Mouse (Mus musculus): ENCODE data around the gene Gm20388.
A peak's percentile ranks its signal among the peaks of the same experiment; 100 is the strongest.

Gene Gm20388

GRCm38 (mm10) chr8:120426105-120426504, 515.5 kb downstream of the Gm20388 start:
- DNase-seq: no peak

GRCm38 (mm10) chr8:120426622-120427385, 516.2 kb downstream of the Gm20388 start:
- peak; percentile 74 for DNase-seq

GRCm38 (mm10) chr8:120428492-120428891, 517.9 kb downstream of the Gm20388 start:
- DNase-seq: no peak

GRCm38 (mm10) chr8:120429116-120429515, 518.5 kb downstream of the Gm20388 start:
- DNase-seq: no peak

DNA sequence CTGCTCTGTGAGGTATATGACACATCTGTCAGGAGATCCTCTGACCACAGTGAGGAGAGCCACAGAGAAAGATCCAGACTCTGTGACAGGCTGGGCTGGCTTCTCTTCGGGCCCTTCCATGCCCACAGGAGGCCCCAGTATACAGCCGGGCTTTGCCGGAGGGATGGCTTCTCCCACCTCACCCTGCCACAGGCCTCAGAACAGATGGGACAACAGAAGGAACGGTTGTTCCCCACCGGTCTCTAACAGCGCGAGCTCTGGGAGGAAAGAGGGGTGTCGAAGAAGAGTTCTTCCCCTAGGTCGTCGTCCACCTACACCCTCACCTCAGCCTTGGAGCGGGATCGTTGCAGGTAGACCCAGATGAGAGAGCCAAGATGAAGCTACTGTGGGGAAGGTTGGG, 520.4 kb downstream of the Gm20388 start:
- DNase-seq: no peak

DNA sequence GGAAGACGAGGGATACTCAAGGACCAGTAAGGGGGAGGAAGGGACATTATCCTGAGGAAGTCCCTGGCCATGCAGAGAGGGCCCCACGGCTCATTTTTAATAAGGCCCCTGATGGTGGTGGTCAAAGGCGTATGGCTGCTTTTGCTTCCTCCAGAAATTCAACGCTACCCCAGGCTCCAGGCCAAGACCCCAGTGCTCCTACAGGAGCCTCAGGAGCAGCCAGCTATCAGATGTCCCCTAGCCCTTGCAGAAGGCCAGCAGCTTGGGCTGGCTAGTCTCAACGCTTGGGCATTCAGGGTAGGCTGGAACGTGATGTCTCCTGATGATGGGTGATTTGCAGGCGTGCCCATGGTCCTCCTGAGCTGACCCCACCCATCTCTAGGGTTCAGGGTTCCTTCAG, 521.8 kb downstream of the Gm20388 start:
- DNase-seq: no peak

DNA sequence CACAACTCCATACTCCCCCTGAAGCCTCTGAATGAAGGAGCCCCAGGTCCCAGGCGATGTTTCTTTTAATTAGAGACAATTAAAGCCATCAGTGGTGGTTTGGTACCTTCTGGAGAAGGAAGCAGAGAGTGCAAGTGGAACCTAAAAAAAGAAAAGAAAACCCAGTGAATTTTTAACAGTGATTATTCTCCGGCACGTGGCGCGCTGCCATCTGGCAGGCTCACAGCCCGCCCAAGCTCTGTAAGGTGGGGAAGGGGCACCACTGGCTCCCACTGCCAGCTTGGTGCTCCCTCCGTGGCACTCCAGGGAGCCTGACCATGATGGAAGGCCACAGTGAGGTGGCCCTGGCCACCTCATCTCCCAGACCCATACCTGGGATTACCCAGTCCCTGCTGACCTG, 522.5 kb downstream of the Gm20388 start:
- DNase-seq: no peak

GRCm38 (mm10) chr8:120433734-120434133, 523.1 kb downstream of the Gm20388 start:
- no peak for DNase-seq

DNA sequence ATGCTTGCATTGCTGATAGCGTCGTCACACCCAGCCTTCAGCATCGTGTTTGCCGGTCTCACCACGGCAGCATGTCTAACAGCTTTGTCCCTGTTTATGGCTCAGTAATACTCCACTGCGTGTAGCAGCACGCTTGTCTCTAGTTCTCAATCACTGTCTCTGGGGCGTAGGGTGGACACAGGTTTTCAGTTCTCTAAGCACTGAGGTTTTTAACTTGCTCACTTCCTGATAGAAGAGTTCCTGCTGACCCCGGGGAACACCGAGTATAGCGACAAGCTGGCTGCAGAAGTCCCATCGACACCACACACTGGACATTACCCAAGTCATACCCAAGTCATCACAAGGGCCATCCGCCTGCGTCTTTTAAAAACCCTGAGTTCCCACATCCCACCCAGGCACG, 525.1 kb downstream of the Gm20388 start:
- DNase-seq: no peak

DNA sequence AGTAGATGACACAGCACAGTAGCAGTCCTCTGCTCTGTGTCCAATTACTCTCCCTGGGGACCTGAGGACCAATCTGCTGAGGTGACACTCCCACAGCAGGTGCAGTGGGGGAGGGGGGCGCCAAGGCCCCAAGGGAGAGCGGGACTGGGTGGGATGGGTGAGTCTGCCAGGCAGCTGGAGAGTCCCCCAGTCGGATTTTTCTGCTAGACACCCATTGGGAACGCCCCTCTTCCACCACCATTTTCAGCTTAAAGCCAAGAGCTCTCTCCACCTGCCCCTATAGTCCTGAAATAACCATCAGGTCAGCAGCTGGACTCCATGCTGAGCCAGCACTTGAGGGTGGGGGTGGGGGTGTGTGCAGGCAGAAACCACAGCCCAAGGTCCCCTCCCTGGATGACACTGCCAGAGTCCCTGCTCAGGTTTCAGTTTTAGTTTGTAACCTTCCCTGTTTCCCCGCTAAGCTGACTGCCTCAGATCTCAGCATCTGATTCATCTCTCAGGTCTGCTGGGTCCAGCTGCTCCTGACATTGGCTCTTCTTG, 525.9 kb downstream of the Gm20388 start:
- no peak for DNase-seq

DNA sequence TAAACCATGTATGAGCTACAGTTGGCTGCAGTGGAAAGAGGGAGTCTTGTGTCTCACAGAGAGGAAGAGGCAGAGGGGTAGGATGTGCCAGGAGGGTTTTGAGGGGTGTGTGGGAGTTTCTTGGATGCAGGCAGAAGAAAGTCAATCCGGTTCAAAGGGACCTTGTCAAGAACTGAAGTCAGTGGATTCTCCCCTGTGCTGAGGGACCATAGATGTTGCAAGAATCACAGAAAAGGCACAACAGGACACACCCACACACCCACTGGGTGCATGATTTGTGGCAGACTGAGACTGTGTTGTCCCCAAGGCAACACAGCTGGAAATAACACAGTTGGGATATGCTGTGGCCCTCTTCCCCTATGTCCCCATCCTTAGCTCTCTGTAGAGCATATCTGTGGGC, 526.6 kb downstream of the Gm20388 start:
- DNase-seq: no peak

GRCm38 (mm10) chr8:120437666-120438395, 527.2 kb downstream of the Gm20388 start:
- DNase-seq: peak; percentile 49

GRCm38 (mm10) chr8:120439309-120439708, 528.7 kb downstream of the Gm20388 start:
- no peak for DNase-seq

GRCm38 (mm10) chr8:120440739-120441138, 530.1 kb downstream of the Gm20388 start:
- DNase-seq: no peak

DNA sequence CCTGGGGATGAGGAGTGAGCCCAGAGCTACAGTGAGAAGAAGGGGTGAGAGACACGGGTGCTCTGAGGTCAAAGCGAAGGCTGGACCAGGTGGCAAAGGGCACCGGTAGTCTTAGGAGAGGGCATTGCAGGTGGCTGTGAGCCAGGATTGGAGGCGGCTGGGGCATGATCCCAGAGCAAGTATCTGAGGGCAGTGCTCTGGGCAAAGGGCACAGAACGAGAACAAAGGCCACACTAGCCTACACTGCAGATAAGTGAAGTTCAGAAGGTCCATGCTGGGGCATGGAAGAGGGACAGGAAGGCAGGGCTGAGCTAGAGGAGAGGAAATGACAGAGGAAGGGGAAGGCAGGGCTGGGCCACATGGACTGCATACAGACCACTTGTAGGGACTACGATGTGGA, 531.0 kb downstream of the Gm20388 start:
- no peak for DNase-seq

- DNase-seq: peak; percentile 51
These were observed 531.8 kb downstream of the Gm20388 start for GRCm38 (mm10) chr8:120442306-120443003.

- DNase-seq: no peak
These were observed 534.6 kb downstream of the Gm20388 start for GRCm38 (mm10) chr8:120445249-120445648.

GRCm38 (mm10) chr8:120448131-120448530, 537.5 kb downstream of the Gm20388 start:
- no peak for DNase-seq

DNA sequence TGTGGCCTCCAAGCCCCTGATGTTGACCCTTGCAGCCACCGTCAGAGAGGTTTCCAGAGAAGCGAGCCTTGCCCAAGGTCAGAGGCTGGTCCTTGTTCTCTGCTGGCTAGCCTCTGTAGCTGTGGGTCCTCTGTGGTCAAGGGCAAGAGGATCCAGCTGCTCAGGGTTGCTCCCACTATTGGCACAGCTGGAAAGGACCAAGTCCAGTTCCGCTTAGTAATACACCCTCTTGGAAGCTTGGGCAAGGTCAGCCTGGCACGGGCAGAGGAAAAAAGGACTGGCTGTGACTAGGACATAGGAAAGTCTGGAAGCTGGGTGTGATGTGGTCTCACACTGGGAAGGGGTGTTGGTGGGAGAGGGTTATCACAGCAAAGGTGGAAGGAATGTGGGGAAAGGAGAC, 538.5 kb downstream of the Gm20388 start:
- no peak for DNase-seq

GRCm38 (mm10) chr8:120449608-120450031, 539.0 kb downstream of the Gm20388 start:
- no peak for DNase-seq

DNA sequence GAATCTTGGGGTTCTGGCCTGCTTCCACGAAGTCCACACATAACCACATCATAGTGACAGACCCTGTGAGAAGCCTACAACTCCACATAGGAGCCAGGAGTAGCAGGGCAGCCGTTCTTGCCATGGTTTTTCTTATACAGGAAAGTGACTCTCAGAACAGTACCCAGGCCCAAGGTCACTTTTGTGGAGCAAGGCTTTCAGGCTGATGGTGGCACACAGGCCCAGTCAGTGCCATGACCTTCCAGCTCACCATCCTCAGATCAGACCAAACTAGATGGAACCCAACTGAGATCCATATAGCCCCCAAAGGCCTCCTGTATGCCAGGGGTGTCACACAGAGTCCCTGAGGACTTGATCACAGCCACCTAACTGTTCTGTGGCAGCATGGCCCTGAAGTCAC, 541.5 kb downstream of the Gm20388 start:
- DNase-seq: no peak

- no peak for DNase-seq
These were observed 543.8 kb downstream of the Gm20388 start for GRCm38 (mm10) chr8:120454404-120454803.

- DNase-seq: peak; percentile 66
These were observed 549.7 kb downstream of the Gm20388 start for GRCm38 (mm10) chr8:120460375-120460774.
